Mouse (Mus musculus) intestine, embryonic 16.5 days (tissue): ENCODE data around the gene Zbp1. TPM values are rescaled to one million over a fixed set of nuclear protein-coding genes. Genes with fewer than 3 reads are reported as not detected.

ENCODE experiments used
- ATAC-seq: fragments of 200-750 bp; cut with Nextera tagmentation; 2 replicates; pipeline ENCODE4 v1.8.0; 2017; ENCODE audit warnings: moderate TSS enrichment, moderate library complexity
- H3K27ac ChIP-seq: fragments of 300-500 bp; sonication (generic); 2 replicates; pipeline ENCODE4 v1.5.1; 2014; ENCODE audit warnings: mild to moderate bottlenecking, low read length
- H3K27me3 ChIP-seq: fragments of 300-500 bp; sonication (generic); replicated peaks from 2 replicates; pipeline ENCODE4 v1.6.1; 2014; ENCODE audit warnings: low read length, control low read depth, mixed read lengths; ENCODE audit not compliant: control insufficient read depth, insufficient read depth
- H3K36me3 ChIP-seq: fragments of 300-500 bp; sonication (generic); 2 replicates; pipeline ENCODE4 v1.6.1; 2014; ENCODE audit warnings: low read length, control low read depth; ENCODE audit not compliant: control insufficient read depth, insufficient read depth
- H3K4me1 ChIP-seq: fragments of 300-500 bp; sonication (generic); 2 replicates; pipeline ENCODE4 v1.6.1; 2014; ENCODE audit warnings: low read length, control low read depth, mixed read lengths; ENCODE audit not compliant: control insufficient read depth, insufficient read depth
- H3K4me2 ChIP-seq: fragments of 300-500 bp; sonication (generic); 2 replicates; pipeline ENCODE4 v1.6.1; 2014; ENCODE audit warnings: low read depth, low read length, control low read depth
- H3K4me3 ChIP-seq: fragments of 300-500 bp; sonication (generic); 2 replicates; pipeline ENCODE4 v1.5.1; 2014; ENCODE audit warnings: mild to moderate bottlenecking, low read length
- H3K9ac ChIP-seq: fragments of 300-500 bp; sonication (generic); 2 replicates; pipeline ENCODE4 v1.6.1; 2014; ENCODE audit warnings: low read depth, low read length
- H3K9me3 ChIP-seq: fragments of 300-500 bp; sonication (generic); 2 replicates; pipeline ENCODE4 v1.6.1; 2016; ENCODE audit warnings: low read length, control low read depth; ENCODE audit not compliant: control insufficient read depth
- WGBS: fragments of 180-500 bp; shearing (Covaris S2); extraction: QIAGEN DNeasy Blood & Tissue Kit; methylation state at CpG from one replicate; pipeline ENCODE4 v1.1.7; 2014; 5-methylcytosine and 5-hydroxymethylcytosine counted together
- polyA plus RNA-seq: library from polyadenylated mRNA; unstranded; fragments of >200 nt; fragmentation: Nextera tagmentation; extraction: Ambion mirVana; gene quantifications from 2 replicates; pipeline ENCODE4 v1.2.1, GENCODE M21; 2015

Gene Zbp1
- polyA plus RNA-seq, 1 experiment from 2014 or later, result 0.65 TPM

DNA sequence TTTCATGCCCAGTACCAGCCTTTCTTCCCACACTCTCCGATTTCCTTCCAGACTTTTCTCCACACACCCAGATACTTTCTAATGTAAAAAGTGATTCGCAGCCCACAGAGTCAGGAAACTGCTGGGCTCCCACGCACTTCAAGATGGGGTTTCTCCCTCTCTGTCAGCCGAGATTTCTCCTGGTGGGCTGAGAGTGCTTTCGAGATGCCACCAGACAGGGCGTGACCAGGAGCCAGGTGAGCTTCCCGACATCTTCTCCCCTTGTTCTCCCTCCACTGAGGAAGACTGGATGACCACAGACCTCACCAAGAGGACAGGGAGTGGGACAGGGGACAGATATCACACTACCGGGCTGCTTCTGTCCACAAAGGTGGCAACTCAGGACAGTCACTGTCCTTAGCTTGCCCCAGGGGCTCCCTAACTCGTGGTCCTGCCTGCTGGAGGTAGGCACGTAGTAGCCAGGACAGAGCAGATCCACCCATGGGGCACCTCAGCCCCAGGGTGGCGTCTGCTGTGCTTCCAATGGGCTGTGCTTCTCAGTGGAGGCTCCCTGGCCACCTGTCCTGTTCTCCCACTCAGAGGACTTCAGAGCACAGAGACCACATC, 34.1 kb downstream of the Zbp1 start:
- no peak overlapping the region for H3K4me2 ChIP-seq
- peaks cover 9% of the 10 kb centered on the region; the same call in 1 of the 2 replicates for H3K4me1 ChIP-seq
- H3K27ac ChIP-seq, result no peak overlapping the region
- 57% methylated on average over 11 of the region's 11 CpGs for whole genome bisulfite sequencing
- no peak for ATAC-seq
- H3K9me3 ChIP-seq, result no peaks in the 10 kb centered on the region
- H3K9ac ChIP-seq, result no peak overlapping the region
- H3K27me3 ChIP-seq, result peaks cover 4% of the 10 kb centered on the region; the same call in 1 of the 2 replicates
- no peaks in the 10 kb centered on the region for H3K36me3 ChIP-seq
- no peak overlapping the region for H3K4me3 ChIP-seq

DNA sequence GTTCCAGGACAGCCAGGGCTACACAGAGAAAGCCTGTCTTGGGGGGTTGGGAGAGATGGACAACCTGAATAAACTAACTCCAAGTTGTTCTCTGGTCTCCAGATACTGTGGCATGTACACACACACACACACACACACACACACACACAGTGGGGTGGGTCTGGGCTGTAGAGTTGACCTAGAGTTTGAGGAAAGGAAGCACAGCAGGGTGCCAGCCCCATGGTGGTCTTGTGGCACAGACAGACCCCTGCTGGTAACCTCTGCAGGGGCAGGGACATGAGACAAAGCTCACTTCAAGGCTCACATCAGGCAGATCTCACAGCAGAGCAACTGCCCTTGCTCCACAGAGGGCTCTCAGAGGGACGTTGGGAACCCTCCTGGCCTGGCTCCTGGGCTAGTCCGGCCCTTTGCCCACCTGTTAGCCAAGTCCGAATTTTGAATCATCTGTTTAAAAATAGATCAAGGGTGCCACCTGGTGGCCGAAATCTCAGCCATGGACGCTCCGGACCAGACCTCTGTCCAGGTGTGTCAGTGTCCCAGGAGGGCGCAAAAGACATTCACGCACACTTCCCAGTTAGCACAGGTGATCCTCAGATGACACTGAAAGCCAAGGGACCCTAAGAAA, 34.8 kb downstream of the Zbp1 start:
- Histone ChIP-seq H3K9me3 (no peaks in the 10 kb centered on the region), H3K27ac (no peak overlapping the region), H3K9ac (no peak overlapping the region), H3K4me2 (no peak overlapping the region), H3K36me3 (no peaks in the 10 kb centered on the region), H3K4me1 (peaks cover 9% of the 10 kb centered on the region; the same call in 1 of the 2 replicates), H3K27me3 (peaks cover 4% of the 10 kb centered on the region; the same call in 1 of the 2 replicates), H3K4me3 (no peak overlapping the region)
- WGBS, result 7% methylated on average over 8 of the region's 8 CpGs
- peak; percentile 9; the same call in 1 of the 2 replicates for ATAC-seq

DNA sequence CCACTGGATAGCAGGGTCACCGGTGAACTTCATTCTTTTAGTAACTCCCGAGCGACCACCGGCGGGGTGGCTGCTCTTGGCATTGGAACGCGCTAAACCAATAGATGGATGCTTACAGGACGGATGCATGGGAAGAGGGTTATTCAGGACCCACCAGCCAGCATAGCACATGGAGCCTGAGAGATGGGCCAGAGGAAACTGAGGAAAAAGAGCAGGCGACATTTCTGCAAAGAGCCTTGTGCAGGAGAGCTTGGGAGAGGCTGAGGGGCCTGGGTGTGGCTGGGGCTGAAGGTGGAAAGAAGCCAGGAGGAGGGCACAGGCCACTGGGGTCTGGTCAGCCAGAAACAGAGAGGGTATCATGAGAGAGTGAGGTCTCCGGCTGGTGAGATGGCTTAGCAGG, 35.4 kb downstream of the Zbp1 start:
- Histone ChIP-seq H3K36me3 (no peaks in the 10 kb centered on the region), H3K27me3 (peaks cover 4% of the 10 kb centered on the region; the same call in 1 of the 2 replicates), H3K9ac (no peak overlapping the region), H3K4me1 (peaks cover 9% of the 10 kb centered on the region; the same call in 1 of the 2 replicates), H3K27ac (no peak overlapping the region), H3K4me3 (no peak overlapping the region), H3K9me3 (no peaks in the 10 kb centered on the region), H3K4me2 (no peak overlapping the region)
- ATAC-seq, result no peak
- 88% methylated on average over 10 of the region's 10 CpGs for WGBS

GRCm38 (mm10) chr2:173182796-173183195, 35.9 kb downstream of the Zbp1 start:
- 91% methylated on average over 7 of the region's 7 CpGs for WGBS
- no peak overlapping the region for H3K4me2 ChIP-seq
- no peaks in the 10 kb centered on the region for H3K36me3 ChIP-seq
- H3K4me3 ChIP-seq, result no peak overlapping the region
- ATAC-seq, result no peak
- H3K27me3 ChIP-seq, result peaks cover 4% of the 10 kb centered on the region; the same call in 1 of the 2 replicates
- H3K4me1 ChIP-seq, result peaks cover 11% of the 10 kb centered on the region; the same call in 1 of the 2 replicates
- H3K9me3 ChIP-seq, result no peaks in the 10 kb centered on the region
- no peak overlapping the region for H3K27ac ChIP-seq
- no peak overlapping the region for H3K9ac ChIP-seq

GRCm38 (mm10) chr2:173181901-173182300, 36.8 kb downstream of the Zbp1 start:
- 92% methylated on average over 7 of the region's 7 CpGs for WGBS
- Histone ChIP-seq H3K4me3 (no peak overlapping the region), H3K4me2 (no peak overlapping the region), H3K4me1 (peaks cover 8% of the 10 kb centered on the region; the same call in 1 of the 2 replicates), H3K9ac (no peak overlapping the region), H3K9me3 (no peaks in the 10 kb centered on the region), H3K27ac (no peak overlapping the region), H3K36me3 (no peaks in the 10 kb centered on the region), H3K27me3 (peaks cover 6% of the 10 kb centered on the region; the same call in 1 of the 2 replicates)
- ATAC-seq, result no peak

DNA sequence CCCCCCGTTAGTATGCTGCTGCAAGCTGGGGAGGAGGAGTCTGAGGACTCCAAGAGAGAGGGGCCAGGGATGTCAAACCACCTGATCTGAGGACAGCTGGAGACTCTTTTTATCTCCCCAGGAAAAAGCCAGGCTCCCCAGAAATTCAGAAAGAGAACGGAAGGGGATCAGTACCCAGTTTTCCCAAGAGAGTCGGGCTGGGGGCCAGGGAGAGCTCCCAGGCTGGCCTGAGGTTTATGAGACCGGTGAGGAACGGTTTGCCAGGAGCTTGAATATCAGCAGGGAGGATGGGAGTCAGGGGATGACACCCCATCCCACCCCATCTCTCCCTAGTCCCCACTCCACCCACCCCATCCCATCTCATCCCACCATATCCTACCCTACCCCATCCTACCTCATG, 37.2 kb downstream of the Zbp1 start:
- peaks cover 6% of the 10 kb centered on the region; the same call in 1 of the 2 replicates for H3K27me3 ChIP-seq
- ATAC-seq, result no peak
- no peak overlapping the region for H3K4me2 ChIP-seq
- 68% methylated on average over 5 of the region's 5 CpGs for WGBS
- no peak overlapping the region for H3K9ac ChIP-seq
- peaks cover 4% of the 10 kb centered on the region; the same call in 1 of the 2 replicates for H3K4me1 ChIP-seq
- no peak overlapping the region for H3K27ac ChIP-seq
- H3K9me3 ChIP-seq, result no peaks in the 10 kb centered on the region
- H3K4me3 ChIP-seq, result no peak overlapping the region
- no peaks in the 10 kb centered on the region for H3K36me3 ChIP-seq

GRCm38 (mm10) chr2:173180721-173181388, 37.9 kb downstream of the Zbp1 start:
- ATAC-seq, result no peak
- 0 out of 2 replicates have a peak, but pooled peaks cover 3% of the 10 kb centered on the region for H3K4me1 ChIP-seq
- no peak overlapping the region for H3K9ac ChIP-seq
- no peak overlapping the region for H3K4me2 ChIP-seq
- H3K4me3 ChIP-seq, result no peak overlapping the region
- no peaks in the 10 kb centered on the region for H3K9me3 ChIP-seq
- H3K27me3 ChIP-seq, result peaks cover 6% of the 10 kb centered on the region; the same call in 1 of the 2 replicates
- WGBS, result 80% methylated on average over 11 of the region's 11 CpGs
- no peaks in the 10 kb centered on the region for H3K36me3 ChIP-seq
- H3K27ac ChIP-seq, result no peak overlapping the region

DNA sequence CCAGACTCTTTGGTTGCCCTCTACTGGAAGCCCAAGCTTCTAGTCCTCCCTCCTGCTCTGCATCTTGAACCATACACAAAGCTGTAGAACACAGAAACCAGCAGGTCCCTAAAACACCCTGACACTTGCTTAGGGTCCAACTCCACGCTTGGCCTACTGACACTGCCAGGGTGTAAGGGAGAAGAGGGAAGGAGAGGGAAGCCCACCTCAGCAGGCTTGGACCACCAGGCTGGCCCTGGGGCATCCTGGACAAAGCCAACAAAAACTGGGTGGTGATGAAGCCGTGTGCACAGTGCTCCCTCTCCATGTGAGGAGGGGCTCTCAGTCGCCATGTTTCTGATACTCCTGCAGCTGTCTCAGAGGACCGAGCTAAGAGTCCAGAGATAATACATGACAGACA, 38.7 kb downstream of the Zbp1 start:
- WGBS, result 77% methylated on average over 4 of the region's 4 CpGs
- H3K4me1 ChIP-seq, result 0 out of 2 replicates have a peak, but pooled peaks cover 3% of the 10 kb centered on the region
- no peak overlapping the region for H3K9ac ChIP-seq
- peaks cover 6% of the 10 kb centered on the region; the same call in 1 of the 2 replicates for H3K27me3 ChIP-seq
- no peak overlapping the region for H3K4me3 ChIP-seq
- no peaks in the 10 kb centered on the region for H3K36me3 ChIP-seq
- H3K27ac ChIP-seq, result no peak overlapping the region
- H3K4me2 ChIP-seq, result no peak overlapping the region
- peaks cover 5% of the 10 kb centered on the region; the same call in 1 of the 2 replicates for H3K9me3 ChIP-seq
- ATAC-seq, result no peak

DNA sequence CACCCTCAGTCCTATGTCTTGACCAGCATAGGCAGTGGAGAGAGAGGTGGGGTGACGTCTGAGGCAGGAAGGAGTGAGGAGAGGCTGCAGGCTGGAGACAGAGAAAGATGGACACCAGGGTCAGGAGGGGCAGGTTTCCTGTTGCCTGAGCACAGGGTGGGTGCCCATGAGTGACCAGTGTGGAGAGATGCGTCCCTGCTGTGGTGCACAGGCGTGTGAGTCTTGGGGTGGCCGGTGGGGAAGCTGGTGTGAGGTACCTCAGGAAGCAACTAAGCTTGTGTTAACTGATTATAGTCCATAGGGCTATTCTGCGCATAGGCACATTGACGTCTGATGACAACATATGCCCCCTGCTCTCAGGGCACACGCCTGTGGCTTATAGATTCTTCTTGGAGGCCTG, 39.7 kb downstream of the Zbp1 start:
- Histone ChIP-seq H3K9ac (no peak overlapping the region), H3K4me3 (no peak overlapping the region), H3K9me3 (peaks cover 5% of the 10 kb centered on the region; the same call in 1 of the 2 replicates), H3K27ac (no peak overlapping the region), H3K36me3 (no peaks in the 10 kb centered on the region), H3K4me2 (no peak overlapping the region), H3K27me3 (peaks cover 3% of the 10 kb centered on the region; the same call in 1 of the 2 replicates), H3K4me1 (peaks cover 10% of the 10 kb centered on the region)
- 83% methylated on average over 7 of the region's 7 CpGs for WGBS
- ATAC-seq, result no peak
